Mouse (Mus musculus) gastrocnemius, adult 2 months (tissue): ENCODE measurements around the gene Cd5. TPM values are rescaled to one million over a fixed set of nuclear protein-coding genes. Genes with fewer than 3 reads are reported as not detected.

Source experiments
- DNase-seq: peaks from one replicate; pipeline ENCODE4 v3.0.0; 2022
- H3K27ac ChIP-seq: fragments of 200-600 bp; 2 replicates; pipeline ENCODE4 v1.8.1; 2022; ENCODE audit warnings: mild to moderate bottlenecking
- H3K4me3 ChIP-seq: fragments of 200-600 bp; 2 replicates; pipeline ENCODE4 v1.8.1; 2022; ENCODE audit warnings: mild to moderate bottlenecking, moderate library complexity
- CTCF ChIP-seq: fragments of 200-600 bp; IDR thresholded peaks from 2 replicates; pipeline ENCODE4 v1.8.1; 2022; ENCODE audit warnings: antibody characterized with exemption, mild to moderate bottlenecking, moderate library complexity
- intact Hi-C: fragments of 180-260 bp; cut with DNase I; formaldehyde crosslinking; loops from one replicate; pipeline ENCODE4 v1.15.1; 2025
- total RNA-seq, 2 experiments: library from RNA; stranded (reverse); gene quantifications; 2 replicates each; pipeline ENCODE4 v1.2.3; 2021

Cd5 gene
- total RNA-seq, 2 experiments from 2014 or later: not detected

DNA sequence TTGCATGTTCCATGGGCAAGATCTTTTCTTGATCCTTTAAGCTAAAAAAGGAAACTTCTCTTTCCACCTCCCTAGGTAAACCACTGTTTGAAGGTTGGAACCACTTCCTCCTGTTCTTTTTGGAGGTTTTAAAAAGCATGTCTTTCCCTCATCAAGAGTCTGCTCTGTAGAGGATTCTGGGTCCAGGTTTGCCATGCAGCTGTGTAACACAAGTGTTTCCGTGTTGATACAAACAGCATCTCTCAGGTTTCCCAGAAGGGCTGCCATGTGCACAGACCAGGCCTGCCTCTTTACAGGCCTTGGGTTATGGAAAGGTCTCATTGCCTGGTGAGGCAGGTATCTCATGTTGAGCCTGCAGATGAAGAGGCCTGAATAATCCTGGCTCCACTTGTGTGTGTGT lies 12.8 kb upstream of the Cd5 start:
- H3K27ac ChIP-seq: no peak overlapping the region
- no peak overlapping the region for H3K4me3 ChIP-seq
- no peak for DNase-seq
- intact Hi-C loops: no loop called here
- no peak for TF ChIP-seq CTCF

DNA sequence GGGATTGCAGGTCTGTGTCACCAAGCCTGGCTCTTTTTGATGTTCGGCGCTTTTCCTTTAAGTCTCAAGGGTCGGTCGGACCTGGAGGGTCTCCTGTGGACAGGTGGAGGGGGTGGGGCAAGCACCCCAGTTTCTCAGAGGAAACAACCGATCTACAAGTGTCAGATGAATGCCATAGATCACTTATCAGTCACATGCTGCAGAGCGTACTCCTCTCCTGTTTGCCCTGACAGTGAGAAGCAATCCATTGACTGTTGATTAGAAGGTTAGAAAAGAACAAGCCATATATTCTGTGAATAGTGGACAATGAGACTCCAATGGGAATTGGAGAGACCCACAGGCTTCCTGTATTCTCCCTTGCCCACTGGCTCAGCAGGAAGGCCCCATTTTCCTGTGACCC lies 11.4 kb upstream of the Cd5 start:
- intact Hi-C loops: no loop called here
- no peak for TF ChIP-seq CTCF
- no peak for DNase-seq
- Histone ChIP-seq H3K4me3 (no peak overlapping the region), H3K27ac (no peak overlapping the region)

DNA sequence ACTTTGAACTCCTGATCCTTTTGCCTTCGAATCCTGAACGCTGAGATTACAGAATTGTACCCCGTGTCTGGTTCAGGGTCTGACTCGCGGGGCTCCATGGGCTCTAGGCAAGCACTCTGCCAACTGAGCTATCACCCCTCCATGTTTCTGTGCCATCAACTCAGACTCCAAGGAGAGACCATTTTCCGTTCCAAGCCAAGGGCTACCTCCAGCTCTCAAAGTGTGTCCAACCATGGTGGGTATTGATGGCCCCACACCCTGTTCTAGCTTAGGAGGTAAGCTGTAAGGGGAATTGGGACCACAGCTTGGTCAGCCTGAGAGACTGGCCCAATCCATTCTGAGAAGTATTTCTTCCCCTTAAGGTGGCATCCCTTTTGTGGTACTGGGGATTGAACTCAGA lies 10.5 kb upstream of the Cd5 start:
- no peak for TF ChIP-seq CTCF
- H3K27ac ChIP-seq: no peak overlapping the region
- H3K4me3 ChIP-seq: no peak overlapping the region
- intact Hi-C loops: no loop called here
- no peak for DNase-seq

DNA sequence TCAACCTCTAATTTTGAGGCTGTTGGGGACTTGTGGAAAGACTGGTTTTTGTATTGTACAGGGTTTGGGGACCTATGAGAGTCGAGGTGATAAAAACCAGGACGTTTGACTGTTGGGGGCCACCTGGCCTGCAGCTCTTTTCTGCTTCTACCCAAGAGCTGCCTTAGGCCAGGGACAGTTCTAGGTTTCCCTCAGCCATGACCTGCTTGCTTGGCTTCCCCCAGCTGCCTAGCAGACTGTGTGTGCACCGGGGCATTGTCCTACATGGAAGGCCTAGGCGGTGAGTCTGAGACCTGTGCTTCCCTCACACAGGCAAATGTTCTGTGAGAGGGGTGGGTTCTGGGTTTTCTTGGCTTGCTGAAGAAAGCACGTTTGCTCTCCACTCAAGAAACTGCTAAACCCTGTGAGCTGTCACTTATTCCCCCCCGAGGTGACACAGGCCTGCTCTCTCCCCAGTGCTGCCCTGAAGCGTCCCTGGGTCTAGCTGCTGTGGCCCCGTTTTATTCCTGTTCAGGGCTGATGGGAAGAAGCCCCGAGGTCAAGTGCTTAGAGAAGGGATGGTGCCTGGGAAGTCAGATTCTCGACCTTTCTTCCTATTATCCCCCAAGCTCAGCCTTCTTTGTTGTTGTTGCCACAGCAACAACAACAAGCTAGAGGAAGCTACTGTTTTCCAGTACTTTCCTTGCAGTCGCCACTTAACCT lies 9.8 kb upstream of the Cd5 start:
- no peak for TF ChIP-seq CTCF
- Histone ChIP-seq H3K27ac (no peak overlapping the region), H3K4me3 (no peak overlapping the region)
- intact Hi-C loops: no loop called here
- no peak for DNase-seq

DNA sequence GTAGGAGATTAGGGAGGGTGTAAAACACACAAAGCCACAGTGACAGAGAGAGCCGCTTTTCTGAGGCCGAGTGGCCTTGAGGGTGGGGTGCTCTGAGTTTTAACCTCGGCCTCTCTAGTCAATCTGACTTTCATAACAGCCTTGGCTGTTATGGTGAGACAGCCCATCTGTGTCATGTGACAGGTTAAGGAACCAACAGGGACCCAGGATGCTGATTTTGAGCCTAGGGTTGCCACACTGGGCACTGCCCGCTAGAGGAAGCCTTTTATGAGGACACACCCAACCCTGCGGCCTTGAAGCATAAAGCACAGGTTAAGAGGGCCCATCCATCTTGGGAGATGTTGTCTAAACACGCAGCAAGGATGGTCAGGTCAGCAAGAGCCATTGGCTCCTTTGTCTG lies 8.9 kb upstream of the Cd5 start:
- no peak for TF ChIP-seq CTCF
- Histone ChIP-seq H3K27ac (no peak overlapping the region), H3K4me3 (no peak overlapping the region)
- intact Hi-C loops: no loop called here
- DNase-seq: no peak

DNA sequence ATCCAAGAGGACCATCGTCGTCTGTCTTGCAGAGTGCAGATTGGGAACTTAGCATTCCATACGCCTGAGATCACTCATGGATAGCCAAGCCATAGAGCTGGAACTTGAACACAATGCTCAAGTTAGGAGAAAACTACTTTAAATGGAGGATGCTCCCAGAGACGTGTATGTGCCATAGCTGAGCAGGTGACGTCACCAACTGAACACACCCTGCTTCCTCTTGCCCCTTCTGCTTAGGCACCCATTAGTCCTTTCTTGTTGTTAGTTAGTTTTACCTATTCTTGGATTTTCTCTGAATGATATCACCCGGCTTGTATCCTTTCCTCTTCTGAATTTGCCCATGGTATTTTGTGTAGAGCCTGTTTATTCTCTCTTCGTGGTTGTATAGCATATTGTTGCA lies 8.4 kb upstream of the Cd5 start:
- no peak for TF ChIP-seq CTCF
- no peak overlapping the region for H3K27ac ChIP-seq
- H3K4me3 ChIP-seq: no peak overlapping the region
- intact Hi-C loops: no loop called here
- no peak for DNase-seq

DNA sequence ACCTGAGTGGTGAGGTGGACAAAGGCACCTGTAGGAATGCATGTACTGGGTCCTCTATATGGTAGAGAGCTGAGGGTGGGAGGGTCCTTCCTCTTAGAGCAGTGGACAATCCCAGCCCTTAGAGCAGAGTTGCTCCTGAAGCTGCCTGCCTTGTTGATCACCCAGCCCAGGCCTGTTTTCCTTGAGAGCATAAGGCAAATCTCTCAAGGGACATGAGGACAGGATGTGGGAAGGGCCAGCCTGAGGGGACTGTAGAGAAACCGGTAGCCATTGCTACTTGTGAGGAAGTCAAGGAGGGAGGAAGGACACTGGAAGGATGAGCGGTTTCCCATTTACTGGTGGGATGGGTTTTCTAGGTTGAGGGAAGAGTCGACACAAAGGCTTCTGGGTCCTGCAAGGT lies 3.8 kb upstream of the Cd5 start:
- no peak for TF ChIP-seq CTCF
- Histone ChIP-seq H3K4me3 (no peak overlapping the region), H3K27ac (no peak overlapping the region)
- DNase-seq: no peak
- intact Hi-C loops: no loop called here

DNA sequence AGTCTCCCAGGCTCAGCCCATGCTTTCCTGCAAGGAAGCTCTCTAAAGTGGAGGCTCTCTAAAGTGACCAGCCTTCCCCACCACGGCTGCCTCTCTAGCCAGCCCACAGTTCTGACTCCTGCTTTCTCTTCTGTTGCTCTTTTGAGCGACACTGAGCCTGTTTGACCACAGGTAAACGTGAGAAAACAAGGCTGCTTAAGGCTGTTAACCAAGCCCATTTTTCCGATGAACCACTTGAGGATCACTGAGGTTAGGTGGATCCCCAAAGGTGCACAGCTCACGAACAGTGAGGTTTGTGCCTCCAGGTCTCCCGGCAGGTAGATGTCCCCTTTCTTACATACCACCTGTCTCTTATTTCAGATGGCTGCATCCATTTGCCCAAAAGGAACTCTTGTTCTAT lies 3.3 kb upstream of the Cd5 start:
- no peak for TF ChIP-seq CTCF
- H3K4me3 ChIP-seq: no peak overlapping the region
- intact Hi-C loops: no loop called here
- no peak overlapping the region for H3K27ac ChIP-seq
- DNase-seq: no peak

DNA sequence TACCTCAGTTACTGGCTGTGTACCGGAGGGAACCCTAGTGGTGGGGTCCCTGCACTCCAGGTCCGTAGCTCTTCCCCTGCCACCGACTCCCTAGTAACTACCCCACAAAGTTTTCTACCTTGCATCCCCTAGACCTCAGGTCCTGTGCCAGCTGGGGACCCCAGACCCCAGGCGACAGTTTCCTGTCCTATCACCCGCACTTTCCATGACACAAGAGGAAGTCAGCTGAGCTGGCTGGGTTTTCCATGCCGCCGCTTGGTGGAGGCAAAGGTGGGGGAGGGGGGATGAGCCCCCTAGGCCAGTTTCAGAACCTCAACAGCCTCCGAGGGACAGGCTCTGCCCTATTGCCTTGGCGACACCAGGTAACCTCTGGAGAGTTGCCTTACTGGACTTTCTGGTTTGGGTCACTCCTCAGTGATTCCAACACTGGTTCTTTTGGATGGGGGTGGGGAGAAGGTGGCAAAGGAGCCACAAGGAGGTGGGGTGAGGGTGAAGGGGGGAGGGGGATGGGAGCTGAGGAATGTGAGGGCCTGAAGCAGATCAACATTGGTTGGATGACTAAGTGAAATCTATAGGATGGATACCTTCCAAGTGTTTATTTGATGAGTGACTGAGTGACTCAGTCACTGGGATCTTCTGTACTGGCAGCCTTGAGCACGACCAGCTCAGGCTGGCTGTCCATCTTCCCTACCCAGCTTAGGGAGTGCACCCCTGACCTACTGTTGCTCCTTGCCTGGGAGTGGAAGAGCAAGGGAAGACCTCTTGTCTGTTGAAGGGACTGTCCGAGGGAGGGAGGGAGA lies 2.0 kb upstream of the Cd5 start:
- no peak for TF ChIP-seq CTCF
- intact Hi-C loops: no loop called here
- no peak overlapping the region for H3K4me3 ChIP-seq

DNA sequence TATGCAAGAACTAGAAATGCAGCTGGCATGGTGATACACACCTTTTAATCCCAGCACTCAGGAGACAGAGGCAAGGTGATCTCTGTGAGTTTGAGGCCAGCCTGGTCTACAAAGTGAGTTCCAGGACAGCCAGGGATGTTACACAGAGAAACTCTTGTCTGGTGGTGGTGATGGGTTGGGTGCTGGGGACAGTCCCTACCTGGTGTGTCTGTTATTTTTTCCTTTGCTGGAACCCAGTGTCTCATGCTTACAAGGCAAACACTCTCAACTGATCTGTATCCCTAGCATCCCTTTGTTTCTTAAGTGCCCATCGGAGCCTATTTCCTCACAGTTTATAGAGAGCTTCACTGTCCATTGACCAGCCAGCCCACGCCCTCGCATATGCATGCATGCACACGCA lies 1.1 kb upstream of the Cd5 start:
- Histone ChIP-seq H3K27ac (no peak overlapping the region), H3K4me3 (no peak overlapping the region)
- intact Hi-C loops: no loop called here
- no peak for TF ChIP-seq CTCF
- no peak for DNase-seq

More for the DNA sequence above, 2.0 kb upstream of the Cd5 start:
- no peak for DNase-seq
- no peak overlapping the region for H3K27ac ChIP-seq

DNA sequence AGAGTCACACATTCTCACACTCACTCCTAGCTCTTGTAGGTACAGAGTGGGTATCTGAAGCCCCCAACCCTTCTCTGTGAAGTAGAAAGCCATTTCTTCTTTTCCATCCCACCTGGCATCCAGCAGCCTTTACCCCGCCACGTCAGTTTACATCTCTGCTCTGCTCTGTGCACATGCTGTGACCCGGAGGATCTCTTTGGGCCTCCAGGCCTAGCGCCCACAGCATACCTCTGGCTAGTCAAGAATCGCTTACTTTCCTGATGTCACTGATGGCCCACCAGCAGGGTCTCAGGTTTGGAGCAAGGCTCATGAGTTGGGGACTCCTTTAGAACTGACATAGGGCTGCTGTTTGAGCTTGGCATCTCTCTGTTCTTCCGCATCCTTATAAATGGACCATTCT lies 764 bp downstream of the Cd5 start:
- intact Hi-C loops: no loop called here
- DNase-seq: no peak
- no peak overlapping the region for H3K4me3 ChIP-seq
- H3K27ac ChIP-seq: no peak overlapping the region
- no peak for TF ChIP-seq CTCF

DNA sequence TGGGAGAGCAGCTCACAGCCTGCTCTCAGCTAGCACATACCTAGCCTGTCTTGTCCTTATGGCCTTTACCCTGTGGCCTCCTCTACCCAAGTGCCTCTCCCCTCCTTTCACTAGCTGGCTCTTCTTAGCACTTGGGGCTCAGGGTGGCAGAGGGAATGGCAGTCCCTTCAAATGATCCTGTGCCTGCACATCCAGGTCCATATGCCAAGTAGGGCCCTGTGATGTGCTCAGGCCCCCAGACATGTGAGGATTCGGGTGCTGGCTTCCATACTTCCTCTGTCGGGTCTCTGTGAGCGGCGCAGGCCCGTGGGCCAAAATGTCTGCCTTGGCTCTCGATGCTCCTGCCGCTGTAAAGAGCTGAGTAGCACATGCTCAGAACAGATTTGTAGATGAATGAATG lies 2.9 kb downstream of the Cd5 start:
- intact Hi-C loops: no loop called here
- Histone ChIP-seq H3K4me3 (no peak overlapping the region), H3K27ac (no peak overlapping the region)
- no peak for TF ChIP-seq CTCF
- no peak for DNase-seq

DNA sequence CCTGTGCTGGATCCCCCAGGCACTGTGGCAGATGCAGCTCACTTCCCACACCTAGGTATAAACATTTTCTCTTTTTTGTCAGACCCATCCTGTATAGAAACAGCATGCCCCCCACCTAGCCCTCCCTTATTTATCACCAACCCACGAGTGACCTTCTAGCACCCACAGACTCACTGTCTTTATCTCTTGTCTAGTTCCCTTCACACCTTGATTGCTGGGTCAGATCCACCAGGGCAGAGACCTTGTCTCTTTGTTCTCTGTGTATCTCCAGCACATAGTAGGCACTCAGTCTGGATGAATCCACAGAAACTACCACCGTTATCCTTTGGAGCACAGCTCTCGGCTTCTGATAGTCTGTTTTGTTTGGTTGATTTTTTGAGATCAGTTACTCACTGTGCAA lies 3.7 kb downstream of the Cd5 start:
- TF ChIP-seq CTCF: no peak
- no peak for DNase-seq
- Histone ChIP-seq H3K27ac (no peak overlapping the region), H3K4me3 (no peak overlapping the region)
- intact Hi-C loops: no loop called here

DNA sequence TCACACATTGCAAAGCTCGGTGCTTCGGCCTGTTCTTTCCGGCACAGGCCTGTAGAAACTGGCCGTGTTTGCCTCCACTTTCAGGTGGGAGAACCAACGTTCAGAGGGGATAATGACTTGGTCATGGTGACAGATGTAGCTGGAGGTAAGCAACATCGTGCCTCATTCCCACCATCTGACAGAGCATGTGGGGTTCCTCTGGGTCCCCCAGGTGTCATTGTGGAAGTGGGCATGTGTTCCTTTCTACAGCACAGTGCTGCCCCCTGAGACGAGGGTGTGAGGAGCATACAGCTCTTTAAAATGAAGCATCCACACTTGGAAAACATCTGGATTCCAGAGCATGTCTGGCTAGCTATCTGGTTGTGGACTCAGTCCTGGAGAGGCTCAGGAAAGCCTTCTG lies 4.2 kb downstream of the Cd5 start:
- no peak for TF ChIP-seq CTCF
- intact Hi-C loops: loop anchor here (1.0 kb wide), 1 partner anchor 23 kb away; no protein-coding TSS in a partner anchor
- DNase-seq: no peak
- Histone ChIP-seq H3K4me3 (no peak overlapping the region), H3K27ac (peak overlapping the region; percentile 88; the same call in 1 of the 2 replicates)
